Mouse (Mus musculus): Measurements from ENCODE around the gene Rps15a.

Gene Rps15a

DNA sequence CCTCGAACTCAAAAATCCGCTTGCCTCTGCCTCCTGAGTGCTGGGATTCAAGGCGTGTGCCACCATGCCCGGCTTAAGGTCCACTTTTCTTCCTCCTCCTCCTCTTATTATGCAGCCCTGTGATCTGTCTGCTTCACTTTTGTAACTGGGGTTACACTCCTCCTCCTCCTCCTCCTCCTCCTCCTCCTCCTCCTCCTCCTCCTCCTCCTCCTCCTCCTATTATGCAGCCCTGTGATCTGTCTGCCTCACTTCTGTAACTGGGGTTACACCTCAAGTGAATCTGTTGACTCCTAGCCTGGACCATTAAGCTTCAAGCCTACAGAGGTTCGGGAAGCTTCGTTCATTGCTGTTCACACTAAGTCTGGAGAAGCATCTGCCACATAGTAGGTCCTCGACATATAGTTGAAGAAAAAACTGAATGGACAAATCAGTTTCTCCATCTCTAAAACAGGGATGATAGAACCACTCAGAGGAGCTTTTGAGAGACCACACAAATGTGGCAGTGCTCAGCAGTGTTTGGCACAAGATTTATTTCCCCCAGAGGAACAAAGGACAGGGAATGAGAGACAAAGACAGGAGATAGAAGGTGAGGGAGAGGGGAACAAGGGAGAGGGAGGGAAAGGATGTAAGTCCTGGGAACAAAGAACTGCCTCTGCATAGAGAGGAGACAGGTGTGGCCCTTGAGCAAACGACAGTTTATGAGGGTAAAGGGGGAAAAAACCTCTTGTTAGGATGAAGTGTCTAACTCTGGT, 975 bp upstream of the Rps15a start:
- in situ Hi-C loops (cut with MboI, MseI) = loop anchor here (5.0 kb wide), 1 partner anchor 1785 kb away; the partner anchor contains the start of gene Rps13

DNA sequence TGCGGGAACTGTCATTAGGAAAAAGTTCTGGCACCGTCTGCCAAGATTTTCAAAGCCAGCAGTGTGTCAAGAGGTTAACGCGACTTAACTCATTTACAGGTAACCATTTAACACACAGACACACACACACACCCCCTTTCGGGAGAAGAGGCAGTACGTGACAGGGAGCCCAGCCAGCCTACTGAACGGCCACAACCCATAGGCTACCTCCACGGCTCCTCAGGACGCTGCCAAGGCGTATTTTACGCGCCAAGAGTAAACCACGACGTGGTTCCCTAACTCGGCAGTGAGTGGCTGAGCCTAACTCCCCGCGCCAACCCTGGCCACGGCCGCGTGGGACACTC, 483 bp downstream of the Rps15a start:
- in situ Hi-C loops (cut with MboI, MseI) = loop anchor here (5.0 kb wide), 1 partner anchor 1783 kb away; the partner anchor contains the start of gene Rps13

DNA sequence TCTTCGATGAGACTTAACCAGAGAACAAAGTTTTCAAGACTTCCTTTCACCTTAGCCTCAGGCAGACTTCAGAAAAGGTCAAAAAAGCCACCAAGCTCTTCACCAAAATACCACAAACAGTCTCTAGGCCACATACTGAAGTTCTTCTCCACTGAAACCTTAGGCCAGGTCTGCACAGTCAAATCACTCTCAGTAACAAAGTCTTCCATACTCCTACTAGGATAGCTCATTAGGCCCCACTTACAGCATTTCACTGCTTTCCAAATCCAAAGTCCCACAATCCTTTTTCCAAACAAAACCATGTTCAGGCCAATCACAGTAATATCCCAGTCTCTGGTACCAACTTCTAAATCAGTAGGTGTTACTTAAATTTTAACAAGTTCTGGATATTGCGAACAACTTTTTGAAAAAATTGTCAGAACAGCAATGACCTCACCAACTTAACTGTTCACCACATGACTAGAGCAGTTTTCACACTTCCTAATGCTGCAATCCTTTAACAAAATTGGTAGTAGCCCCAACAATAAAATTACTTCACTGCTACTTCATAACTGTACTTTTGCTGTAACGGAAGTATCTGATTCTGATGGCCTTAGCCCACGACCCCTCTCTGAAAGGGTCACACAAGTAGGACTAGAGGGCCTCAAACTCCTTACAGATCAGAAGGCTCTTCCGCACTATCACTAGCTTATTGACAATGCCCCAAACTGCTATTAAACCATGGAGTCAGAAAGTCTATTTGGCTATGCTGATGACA, 2.3 kb downstream of the Rps15a start:
- in situ Hi-C loops (cut with MboI, MseI) = no loop called here

DNA sequence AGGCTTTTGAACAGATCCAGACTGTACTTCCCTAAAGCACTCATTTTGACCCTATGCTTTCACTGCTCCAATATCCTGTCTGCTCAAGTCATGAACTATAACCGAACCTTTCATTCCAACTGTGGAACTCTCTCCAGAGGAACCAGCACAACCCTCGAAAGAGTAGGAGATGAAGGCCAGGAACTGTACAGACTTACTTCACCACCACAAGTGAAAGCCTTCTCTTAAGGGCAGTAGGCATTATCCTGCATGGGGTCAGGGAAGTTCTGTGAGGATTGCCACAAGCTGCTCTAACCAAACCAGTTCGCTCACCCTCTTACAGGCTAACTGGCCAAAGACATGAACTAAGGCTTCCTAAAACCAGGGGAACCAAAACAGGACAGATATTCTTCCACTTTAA, 4.9 kb downstream of the Rps15a start:
- in situ Hi-C loops (cut with MboI, MseI) = no loop called here

DNA sequence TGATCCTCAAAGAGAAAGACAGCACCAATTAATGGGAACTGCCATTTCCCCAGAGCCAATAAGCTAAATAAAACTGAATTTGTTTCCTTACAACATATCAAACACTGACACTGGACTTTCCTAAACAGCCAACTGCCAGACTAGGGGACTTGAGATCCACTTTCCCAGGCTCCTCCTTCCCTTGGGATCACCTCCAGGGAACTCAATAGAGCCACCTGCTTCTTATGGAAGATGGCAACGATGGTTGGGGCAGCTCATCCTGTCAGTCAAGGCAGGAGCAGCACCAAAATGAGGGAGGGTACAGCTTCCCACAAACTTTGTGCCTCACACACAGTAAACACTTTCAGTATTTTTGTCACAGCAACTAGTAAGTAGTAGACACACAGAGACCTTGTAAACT, 8.3 kb downstream of the Rps15a start:
- in situ Hi-C loops (cut with MboI, MseI) = no loop called here

DNA sequence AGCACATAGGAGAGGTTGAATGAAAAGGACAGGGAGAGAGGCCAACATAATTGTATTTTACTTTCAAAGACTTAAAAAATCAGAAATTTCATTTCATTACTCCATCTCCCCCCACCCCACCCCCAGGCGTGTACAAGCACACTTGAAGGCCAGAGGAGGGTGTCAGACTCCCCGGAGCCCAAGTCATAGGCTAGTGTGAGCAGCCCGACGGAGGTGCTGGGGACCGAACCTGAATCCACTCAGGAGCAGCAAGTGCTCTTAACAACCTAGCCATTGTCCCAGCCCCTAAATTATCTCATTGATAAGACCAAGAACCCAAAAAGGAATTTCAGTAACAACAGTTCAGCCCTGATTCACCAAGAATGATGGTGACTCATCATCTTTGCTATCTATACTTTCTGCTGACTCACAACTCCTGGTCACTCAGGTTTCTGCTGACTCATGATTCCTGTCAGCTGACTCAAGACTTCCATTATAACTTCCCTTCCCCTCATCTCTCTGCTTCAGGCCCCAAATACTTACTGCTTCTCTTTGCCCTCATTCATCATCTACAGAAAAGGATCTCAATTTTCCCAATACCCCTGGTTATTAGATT, 11.4 kb downstream of the Rps15a start:
- in situ Hi-C loops (cut with MboI, MseI) = no loop called here

DNA sequence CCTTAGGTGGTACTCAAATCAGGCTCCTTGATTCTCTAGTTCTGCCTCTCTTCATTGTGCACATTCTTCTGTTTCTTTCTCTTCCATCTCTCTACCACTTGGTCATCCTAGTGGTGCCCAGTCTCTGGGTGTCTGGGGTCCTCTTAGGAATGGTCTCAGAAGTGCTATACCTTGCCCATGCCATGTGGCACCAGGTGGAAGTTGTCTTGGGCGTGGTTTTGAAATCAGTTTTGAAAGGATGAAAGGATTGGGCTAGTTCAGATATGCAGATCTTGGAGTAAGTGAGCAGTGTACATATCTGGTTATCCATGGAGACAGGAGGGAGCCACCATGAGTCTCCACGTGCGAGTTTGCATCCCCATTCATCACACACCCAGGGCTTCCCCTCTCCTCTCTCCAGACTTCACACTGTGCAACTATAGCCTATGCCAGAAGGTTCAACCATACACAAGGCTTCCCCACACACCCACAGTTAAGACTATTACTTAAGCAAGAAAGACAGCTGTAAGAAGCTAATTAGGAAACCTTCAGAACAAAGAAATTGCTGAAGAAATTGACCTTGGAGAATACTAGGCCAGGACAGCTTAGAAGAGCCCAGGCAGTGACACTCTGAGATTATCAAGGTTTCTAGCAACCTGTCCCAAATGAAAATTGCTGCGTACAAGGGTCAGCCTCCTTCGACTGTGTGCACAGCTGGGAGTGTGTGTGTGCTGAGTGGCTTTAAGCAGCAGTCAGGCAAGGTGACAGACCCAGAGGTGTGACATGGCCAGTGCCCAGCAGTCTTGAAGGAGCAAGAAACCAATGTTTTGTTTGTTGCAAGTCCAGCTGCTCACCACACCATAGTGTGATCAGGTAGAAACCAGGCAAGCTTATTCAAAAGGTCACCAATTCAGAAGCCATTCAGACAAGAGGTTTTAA, 12.3 kb downstream of the Rps15a start:
- in situ Hi-C loops (cut with MboI, MseI) = no loop called here

DNA sequence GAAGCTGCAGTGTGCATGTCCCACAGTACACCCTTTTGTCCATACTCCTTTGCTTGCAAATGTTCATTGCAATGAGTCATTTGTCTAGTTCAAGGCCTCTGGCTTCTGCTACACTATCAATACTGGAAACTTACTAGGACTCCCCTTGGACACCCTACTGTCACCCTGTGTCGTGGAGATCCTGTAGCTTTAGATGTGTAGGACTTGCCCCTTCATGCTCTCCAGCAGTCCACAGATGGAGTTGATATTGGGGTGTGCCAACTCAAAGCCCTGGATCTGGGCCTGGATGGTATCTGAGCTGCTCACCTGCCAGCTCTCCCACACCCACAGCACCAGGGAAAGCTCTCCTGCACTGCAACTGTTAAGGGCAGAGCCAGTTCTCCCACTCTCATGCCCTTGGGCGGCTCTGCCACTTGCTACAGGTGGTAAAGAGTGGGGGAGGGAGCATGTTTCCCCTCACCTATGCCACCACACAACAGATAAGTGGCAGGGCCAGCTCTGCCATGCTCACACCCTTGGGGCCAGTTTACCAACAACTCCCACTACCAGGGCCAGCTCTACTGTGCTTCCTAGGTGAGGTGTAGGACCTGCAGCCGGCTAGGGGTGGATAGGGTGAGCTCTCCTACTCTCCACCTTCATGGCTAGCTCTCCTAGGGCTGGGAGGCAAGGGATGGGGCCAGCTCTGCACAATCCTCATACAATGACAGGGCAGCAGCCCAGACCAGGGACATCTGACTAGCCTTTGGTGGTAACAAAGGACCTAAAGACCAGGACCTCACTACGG, 13.1 kb downstream of the Rps15a start:
- in situ Hi-C loops (cut with MboI, MseI) = no loop called here

DNA sequence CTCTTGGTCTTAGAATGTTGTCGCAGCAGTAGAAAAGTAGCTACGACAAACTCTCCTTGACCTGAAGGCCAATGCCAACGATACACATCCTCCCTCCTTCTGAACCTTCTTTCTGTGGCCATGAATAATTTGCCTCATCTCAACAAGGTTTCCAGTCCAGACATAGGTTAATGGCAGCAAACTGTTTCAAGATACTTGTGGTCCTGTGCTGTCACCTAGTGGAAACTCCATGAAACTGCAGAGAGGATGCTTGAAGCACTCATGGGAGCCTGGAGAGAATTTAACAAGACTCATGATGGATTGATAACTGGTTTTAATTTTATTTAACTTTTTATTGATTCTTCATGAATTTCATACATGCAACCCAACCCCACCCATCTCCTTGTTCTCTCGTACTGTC, 13.8 kb downstream of the Rps15a start:
- in situ Hi-C loops (cut with MboI, MseI) = no loop called here

DNA sequence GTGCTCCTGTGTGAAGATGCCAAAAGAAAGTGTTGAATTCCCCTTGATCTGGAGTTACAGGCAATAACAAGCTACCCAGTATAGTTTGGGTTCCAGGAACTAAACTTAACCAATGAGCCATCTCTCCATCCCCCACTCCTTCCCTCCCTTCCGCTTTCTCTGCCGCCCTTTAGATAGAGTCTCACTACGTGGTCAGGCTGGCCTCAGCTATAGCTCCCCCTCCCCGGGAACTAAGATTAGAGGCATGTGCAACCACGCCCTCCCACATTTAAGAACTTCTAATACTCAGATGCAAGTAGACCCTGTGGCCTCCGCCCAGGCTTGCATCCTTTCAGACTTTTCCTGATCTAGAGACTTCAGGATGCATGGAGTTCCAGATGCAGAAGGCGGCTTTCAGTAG, 18.4 kb downstream of the Rps15a start:
- in situ Hi-C loops (cut with MboI, MseI) = loop anchor here (25.0 kb wide), 3 partner anchors 510 to 890 kb away; partner anchors contain the start of genes Gprc5b and Xylt1

DNA sequence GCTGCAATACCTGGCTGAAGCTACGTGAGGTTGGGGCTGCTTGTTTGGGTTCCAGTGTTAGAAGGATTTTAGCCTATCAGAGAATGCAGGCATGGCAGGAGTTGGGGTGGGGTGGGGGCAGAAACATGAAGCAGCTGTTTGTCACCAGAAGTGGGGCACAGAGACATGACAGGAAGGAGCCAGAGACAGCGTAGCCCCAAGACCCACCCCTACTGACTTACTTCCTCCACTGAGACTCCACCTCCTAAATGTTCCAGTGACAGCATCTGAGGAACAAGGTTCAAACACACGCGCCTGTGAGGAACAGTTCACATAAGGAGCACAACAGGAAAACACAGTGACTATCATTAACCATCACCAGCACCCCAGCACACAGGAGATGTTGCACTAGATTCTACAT, 36.0 kb downstream of the Rps15a start:
- in situ Hi-C loops (cut with MboI, MseI) = loop anchor here (25.0 kb wide), 3 partner anchors 493 to 907 kb away; partner anchors contain the start of genes Gprc5b and Xylt1

DNA sequence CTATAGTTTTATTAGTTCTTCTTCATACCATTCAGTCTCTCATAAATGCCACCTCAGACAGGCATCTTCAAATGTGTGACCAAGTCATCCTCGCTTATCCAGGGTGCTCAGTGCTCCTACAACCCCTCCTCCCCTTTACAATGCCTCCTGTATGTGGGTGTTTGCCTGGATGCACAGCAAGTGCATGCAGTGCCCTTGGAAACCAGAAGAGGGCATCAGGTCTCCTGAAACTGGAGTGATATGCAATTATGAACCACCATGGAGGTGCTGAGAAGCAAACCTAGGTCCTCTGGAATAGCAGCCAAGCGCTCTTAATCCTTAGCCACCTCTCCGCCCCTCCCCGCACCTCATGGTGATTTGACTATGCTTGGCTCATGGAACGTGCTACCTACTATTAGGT, 36.9 kb downstream of the Rps15a start:
- in situ Hi-C loops (cut with MboI, MseI) = loop anchor here (25.0 kb wide), 3 partner anchors 492 to 908 kb away; partner anchors contain the start of genes Gprc5b and Xylt1

DNA sequence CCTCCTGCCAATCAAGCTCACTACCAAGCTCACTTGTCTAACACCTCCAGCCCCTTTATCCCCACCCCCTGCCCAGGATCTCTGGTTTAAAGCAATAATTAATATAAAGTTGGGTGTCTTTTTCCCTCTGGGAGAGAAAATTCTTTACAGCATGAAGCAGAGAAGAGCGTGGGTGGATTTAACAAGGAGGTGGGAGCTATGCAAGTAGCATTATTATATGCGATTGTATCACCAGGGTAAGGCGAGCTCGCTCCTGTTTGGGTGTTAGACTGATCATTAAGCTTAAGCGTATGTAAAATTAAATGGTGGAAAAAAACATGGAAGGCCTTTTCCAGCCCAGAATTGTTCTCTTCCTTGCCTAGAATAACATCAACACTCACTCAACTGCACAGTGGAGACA, 48.7 kb downstream of the Rps15a start:
- in situ Hi-C loops (cut with MboI, MseI) = no loop called here

DNA sequence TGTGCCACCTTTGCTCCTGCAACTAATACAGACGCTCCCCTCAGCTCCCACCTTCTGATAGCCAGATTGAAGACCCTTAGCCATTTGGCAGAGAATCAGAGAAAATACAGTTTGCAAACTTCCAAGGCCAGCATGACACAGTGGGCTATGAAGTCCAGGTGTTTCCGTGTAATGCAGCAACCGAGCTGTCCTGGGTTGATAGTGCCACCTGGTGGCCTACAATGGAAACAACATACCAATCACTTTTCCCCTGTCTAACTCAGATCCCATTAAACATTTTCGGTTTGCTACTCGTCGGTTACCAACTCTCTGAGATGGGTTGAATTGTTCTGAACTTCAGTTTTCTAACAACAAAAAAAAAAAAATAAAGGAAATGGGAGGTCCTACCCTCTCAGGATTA, 59.7 kb downstream of the Rps15a start:
- in situ Hi-C loops (cut with MboI, MseI) = loop anchor here (10.0 kb wide), 1 partner anchor 341 kb away; no protein-coding TSS in a partner anchor

Measured in T-helper 1 cell (primary cell).